Mouse (Mus musculus): ENCODE data around the gene Gpx1.
"Not testable (repeated sequence)": the region's sequence is repeated elsewhere in the genome, so short reads cannot be mapped to it uniquely, and the experiment has no call there.

Gene Gpx1

DNA sequence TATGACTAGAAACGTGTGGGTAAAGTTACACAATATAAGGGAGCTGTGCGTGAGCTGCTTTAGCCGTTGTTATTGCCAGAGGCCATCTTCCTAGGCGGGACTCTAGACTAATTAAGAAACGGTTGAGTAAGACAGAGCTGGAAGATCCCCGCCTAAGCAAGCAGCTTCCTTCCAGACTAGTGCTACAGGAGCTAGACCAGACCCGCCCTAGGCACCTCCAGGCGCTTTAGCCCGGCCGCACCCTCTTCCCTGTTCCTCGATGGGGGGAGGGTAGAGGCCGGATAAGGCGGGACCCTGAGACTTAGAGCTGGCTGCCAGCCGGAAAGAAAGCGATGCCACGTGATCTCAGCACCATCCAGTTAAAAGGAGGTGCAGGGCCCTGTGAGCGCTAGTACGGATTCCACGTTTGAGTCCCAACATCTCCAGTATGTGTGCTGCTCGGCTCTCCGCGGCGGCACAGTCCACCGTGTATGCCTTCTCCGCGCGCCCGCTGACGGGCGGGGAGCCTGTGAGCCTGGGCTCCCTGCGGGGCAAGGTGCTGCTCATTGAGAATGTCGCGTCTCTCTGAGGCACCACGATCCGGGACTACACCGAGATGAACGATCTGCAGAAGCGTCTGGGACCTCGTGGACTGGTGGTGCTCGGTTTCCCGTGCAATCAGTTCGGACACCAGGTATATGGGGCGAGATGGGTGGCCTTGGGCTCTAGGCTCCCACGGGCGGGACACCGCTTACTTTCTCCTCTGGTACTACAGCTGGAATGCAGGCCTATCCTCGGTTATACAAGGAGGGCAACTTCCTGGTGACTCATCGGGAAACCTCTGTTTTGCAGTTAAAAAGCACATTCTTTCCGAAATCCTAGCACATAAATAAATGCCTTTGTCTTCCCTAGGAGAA lies at the start of gene Gpx1:
Gene Gpx1, plus strand, starts transcription at position 18 of the 896 bp plus-strand sequence.
- DNase-seq (ENCODE audit: low spot score), result peak; percentile 90

DNA sequence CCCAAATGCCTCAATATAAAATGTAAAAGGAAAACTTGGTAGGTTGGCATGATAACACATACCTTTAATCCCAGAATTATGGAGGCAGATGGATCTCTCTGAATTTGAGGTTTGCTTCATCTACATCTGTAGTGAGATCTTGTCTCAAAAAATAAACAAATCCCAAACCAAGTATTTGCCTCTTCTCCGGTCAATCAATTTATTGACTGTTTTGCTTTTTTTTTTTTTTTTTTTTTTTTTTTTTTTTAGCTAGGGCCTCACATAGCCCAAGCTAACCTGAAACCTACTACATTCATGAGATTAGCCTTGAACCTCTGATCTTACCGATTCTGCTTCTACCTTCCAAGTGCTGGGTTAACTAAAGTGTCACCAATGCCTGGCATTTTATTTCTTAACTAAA lies 49.4 kb upstream of the Gpx1 start:
- DNase-seq (ENCODE audit: low spot score), result no peak

DNA sequence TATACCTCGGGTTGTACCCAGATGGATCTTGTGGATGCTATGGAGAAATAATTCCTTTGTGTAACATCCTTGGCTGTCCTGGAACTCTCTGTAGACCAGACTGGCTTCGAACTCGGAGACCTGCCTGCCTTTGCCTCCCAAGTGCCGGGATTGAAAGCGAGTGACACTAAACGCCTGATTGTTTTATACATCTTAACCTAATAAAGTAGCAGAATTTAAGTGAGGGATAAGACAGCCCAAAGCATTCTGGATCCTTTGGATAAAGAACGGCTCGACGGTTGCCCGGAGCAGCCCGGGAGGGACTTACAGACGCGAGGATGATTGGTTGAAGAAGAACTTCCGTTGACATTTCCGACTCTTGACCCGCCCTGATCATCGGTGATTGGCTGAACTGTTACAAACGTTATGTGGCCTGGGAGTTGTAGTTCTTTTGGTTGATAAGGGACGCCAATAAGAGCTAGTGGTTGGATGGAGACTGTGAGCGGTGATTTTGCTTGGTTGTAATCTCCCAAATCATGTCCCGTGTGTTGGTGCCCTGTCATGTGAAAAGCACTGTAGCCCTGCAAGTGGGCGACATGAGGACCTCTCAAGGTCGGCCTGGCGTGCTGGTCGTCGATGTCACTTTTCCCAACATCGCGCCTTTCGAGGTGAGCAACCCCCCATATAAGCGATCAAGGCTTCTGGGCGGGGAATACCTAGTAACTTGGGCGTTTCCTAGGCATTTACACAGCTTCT lies 48.5 kb upstream of the Gpx1 start, which contains the start of gene Nicn1:
Gene Nicn1, plus strand, starts transcription at position 414 of the 735 bp plus-strand sequence.
- DNase-seq (ENCODE audit: low spot score), result peak; percentile 98

DNA sequence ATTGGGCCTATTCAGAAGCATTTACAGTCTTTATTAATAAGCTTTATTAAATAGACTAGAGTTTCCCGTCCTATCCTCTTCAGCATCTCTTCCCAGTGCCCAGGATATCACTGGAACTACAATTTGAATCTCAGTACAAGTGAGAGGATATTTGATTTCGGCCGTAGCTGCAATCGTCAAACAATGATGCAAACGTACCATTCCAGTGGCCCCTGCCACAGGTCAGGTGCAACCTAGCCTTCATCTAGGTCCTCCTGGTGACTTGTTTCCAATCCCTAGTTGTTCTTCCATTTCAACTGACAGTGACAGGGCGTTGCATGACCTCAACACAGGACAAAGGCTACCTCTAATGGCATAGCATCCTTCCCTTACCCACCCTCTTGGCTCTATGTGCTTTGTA lies 47.9 kb upstream of the Gpx1 start:
- DNase-seq (ENCODE audit: low spot score), result no peak

DNA sequence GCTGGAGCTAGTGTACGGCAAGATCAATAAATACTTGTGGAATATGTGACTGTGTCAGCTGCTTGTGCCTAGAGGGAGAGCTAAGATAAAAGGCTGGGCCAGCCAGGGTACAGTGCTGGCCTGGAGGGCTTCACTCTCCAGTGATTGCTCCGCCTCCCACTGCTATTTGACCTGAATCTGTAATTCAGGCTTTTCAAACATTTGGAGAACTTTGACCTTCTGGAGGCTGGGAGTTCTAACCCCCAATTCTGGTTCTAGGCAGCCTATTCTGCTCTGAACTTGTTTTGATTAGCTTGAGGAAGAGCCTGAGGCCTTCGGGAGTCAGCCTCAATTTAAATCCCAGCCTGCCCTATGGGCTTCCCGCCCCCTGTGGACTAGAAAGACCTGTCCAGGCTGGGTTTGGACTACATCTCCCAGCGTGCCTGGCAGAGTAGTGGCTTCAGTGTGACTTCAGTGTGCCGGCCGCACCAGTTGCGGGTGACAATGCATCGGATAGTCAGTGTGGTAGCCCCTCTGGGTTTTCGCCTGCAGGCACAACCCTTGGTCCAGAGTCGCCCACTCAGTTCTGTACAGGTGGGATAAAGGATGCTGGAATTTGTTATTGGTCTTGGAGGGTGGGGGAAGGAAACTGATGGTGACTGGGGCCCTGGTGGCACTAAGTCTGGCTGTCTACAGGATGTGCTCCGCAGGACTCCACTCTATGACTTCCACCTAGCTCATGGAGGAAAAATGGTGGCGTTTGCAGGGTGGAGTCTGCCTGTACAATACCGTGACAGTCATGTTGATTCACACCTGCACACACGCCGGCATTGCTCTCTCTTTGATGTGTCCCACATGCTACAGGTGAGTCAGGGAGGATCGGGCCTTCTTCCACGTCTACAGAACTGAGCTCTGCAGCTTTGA lies 42.0 kb upstream of the Gpx1 start, which contains the start of gene Amt:
Gene Amt, plus strand, starts transcription at position 401 of the 903 bp plus-strand sequence.
- DNase-seq (ENCODE audit: low spot score), result peak; percentile 91

DNA sequence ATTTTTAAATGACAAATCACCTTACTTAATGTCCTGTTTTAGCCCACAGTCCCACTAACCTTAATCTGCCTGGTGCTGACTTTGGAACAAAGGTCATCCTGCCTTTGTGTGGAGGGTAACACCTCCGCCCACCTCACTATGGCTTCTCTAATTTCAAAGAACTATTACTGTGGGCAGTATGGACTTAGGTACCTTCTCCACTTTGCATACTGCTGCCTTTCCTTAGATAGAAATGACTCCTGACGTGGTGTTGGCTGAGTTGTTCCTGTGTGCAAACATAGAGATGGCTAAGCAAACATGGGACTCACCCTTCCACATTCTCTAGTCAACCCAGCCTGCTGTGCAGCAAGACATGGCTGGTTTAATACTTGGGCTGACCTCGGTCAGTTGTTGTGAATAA lies 36.9 kb upstream of the Gpx1 start:
- DNase-seq (ENCODE audit: low spot score), result no peak

DNA sequence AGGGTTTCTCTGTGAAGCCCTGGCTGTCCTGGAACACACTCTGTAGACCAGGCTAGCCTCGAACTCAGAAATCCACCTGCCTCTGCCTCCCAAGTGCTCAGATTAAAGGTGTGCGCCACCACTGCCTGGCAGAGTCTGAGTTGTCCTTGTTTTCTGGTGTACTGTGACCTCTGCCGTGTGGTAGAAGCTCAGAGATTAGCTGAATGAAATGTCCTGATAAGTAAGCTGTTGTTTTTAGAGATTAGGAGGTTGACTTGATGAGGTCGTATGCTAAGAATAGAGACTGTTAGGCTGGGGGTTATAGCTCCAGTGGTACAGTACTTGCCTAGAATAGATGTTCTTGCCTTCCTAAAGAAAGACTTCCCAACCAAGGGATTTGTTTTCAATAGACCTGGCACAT lies 34.0 kb upstream of the Gpx1 start:
- DNase-seq (ENCODE audit: low spot score), result no peak

DNA sequence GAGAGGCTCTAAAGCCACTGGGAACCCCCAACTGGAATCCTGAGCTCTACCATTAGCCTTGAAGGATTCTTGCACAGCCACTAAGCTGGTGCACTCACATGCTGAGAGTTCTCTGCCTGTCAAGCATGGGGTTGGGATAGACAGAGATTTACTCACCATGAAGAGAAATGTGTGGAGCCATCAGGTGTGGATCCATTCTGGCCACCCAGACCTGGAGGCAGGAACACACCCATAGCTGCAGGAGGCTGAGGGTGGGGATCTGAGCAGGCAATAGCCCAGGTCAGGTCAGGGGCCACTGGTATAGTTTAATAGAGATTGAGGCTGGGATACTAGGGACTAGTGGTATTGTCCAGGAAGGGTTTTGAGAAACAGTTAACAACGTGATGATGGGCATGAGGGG lies 33.5 kb upstream of the Gpx1 start:
- DNase-seq (ENCODE audit: low spot score), result no peak

DNA sequence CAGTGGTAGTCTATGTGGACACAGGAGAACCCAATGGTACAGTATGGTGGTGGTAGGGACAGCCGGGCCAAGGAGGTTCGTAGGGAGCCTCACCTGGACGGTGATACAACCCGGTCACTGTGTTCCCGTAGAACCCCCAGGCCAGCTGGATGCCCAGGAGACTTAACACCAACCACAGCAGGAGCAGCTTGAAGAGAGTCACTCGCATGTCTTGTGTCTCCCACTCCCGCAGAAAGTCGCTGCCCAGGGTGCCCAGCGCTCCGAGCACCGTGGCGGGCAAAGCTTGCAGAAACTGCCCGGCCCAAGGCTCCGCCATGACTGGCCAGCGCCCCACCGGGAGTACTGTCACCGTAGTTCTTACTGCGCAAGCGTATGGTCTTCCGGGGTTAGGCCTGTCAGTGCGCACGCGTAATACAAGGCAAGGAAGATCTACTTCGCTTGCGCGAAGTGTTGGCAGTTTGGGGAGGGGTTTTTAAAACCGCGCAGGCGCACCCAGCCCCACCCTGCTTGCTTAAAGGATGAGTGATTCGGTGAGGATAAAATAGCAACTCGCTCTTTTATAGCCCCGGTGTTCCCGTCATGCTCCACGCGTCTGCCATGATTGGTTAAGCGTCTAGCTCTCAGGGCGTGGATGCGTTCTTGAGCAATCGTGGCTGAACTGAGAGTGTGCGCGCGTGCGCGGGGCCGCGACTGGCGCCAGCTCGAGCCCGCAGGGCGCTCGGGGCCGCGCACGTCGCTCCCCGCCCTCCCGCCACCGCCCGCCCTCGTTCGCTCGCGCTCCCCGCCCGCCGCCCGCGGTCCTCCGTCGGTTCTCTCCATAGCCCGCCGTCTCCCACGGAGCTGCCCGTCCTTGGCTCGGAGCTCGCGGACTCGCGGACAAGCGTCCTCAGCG lies 32.8 kb upstream of the Gpx1 start, which contains the start of the genes Rhoa and Tcta:
Gene Rhoa, plus strand, starts transcription at position 501 of the 892 bp plus-strand sequence.
Gene Tcta, minus strand, starts transcription at position 532 of the 892 bp plus-strand sequence.
- DNase-seq (ENCODE audit: low spot score), result peak; percentile 99

DNA sequence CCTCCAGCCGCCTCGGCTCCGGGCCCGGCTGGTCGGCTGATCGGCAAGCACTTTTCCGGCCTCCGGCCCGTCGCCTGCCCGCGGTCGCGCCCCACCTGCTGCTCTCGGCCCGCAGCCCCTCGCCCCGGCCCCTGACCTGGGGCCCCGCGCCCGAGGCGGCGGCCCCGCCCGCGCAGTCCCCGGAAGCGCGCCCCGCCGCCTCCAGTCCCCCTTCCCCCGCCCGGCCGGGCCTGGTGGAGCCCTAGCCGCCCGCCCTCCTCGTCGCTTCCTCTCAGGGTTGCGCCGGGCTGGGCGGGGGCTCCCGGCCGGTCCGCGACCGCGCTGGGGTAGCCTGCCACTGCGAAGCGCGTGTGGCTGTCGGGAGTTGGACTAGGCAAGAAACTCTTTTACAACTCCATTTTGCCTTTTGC lies 32.1 kb upstream of the Gpx1 start:
- peak; percentile 79 for DNase-seq (ENCODE audit: low spot score)

DNA sequence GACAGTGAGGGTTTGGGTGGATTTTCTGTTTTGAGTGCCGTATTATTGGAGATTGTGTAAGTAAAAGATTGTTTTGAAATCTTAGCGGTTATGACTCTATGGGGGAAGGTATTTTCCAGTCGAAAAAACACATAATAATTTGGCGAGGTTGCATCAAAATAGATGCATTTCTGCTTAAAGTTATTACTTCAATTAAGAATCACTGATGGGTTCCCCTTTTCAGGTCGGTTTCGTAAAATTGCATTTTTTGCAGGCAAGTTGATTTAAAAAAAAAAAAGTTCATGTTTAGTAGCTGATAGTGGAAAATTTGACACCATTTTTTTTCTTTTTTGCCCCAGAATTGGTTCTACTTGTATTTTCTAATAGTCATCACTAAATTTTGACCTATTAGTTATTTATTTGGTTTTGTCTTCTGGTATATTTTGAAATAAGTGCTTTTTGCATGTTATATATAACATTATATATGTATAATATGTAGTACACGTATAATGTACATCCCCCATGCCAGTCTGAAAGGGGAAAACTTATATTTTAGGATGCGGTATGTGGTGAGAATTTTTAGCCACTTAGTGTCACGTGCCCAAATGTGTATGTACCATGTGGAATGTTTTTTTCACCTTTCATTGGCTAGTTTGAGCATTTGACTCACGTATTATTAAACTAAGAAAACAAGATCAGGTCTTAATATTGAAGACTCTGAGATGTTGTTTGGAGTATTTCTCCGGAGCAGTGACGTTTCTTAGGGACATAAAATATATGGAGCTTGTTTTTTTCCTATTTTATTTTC lies 31.5 kb upstream of the Gpx1 start:
- no peak for DNase-seq (ENCODE audit: low spot score)

DNA sequence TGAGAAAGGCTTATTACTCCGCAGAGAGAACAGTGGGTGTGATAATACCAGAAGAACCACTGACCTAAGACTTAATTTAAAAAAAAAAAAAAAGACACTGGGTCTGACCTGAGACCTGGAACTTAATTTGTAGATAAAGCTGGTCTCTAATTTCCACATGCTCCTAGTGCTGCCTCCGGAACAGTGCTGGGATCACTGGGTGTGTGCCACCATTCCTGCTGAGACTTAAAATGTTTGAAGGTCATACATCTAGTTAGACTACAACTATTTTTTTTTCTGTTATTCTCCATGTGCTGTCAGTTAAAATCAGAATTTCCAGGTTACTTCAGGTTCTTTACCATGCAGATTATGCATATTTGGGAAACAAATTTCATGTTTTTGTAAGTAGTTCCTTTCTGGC lies 30.6 kb upstream of the Gpx1 start:
- no peak for DNase-seq (ENCODE audit: low spot score)

DNA sequence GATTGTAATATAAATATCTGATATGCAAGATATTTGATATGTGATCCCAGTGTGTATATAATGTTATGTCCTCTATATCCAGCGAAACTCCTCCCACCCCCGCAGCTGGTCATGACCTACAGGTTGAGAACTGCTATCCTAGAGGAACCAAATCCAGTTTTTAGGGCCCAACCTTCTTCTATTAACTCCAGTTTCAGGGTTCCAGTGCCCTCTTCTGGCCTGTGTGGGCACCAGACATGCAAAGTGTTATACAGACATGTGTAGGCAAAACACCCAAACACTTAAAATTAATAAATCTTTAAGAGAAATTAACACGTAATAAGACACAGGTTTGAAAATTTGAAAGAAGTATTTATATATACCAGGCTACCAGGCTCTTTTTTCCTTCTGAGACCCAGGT lies 21.1 kb upstream of the Gpx1 start:
- DNase-seq (ENCODE audit: low spot score), result peak; percentile 35

DNA sequence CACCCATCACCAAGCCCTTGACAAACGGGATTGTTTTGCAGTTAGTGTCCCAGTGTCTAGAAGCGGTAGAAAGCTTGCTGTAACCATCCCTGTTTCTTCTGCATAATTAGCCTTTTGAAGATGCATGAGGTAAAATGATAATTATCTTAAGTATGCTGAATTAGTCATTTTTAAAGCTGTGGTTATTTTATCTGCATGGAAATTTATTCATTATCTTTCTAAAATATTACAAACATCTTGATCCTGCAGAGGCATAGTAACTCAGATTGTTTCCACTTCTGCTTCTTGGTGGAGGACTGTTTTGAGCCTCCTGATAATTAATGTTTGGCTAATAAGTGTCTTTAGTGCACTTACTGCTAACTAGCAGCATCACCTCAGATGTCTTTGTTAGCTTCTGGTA lies 20.2 kb upstream of the Gpx1 start:
- DNase-seq (ENCODE audit: low spot score), result no peak

DNA sequence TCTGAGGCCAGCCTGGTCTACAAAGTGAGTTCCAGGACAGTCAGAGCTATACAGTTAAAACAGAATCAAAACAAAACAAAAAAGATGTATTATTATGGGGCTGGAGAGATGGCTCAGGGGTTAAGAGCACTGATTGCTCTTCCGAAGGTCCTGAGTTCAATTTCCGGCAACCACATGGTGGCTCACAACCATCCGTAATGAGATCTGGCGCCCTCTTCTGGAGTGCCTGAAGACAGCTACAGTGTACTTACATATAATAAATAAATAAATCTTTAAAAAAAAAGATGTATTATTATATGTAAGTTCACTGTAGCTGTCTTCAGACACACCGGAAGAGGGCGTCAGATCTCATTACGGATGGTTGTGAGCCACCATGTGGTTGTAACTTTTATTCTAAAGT lies 16.6 kb upstream of the Gpx1 start:
- not testable (repeated sequence) for DNase-seq (ENCODE audit: low spot score)

DNA sequence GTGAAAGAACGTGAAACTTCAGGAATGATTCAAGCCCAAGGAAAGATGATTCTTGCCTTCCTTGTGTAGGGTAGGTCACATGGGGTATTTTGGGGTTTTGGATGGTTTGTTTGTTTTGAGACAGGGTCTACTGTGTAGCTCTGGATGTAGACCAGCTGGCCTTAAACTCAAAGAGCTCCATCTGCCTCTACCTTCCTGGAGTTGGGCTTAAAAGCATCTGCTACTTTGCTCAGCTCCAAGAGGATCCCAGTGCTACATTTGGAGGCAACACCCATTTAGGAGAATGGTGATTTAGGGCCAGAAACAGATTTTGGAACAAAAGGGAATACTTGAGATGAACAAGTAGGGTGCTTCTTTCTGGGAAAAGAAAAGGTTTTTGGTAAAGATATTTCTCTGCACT lies 13.9 kb upstream of the Gpx1 start:
- no peak for DNase-seq (ENCODE audit: low spot score)

DNA sequence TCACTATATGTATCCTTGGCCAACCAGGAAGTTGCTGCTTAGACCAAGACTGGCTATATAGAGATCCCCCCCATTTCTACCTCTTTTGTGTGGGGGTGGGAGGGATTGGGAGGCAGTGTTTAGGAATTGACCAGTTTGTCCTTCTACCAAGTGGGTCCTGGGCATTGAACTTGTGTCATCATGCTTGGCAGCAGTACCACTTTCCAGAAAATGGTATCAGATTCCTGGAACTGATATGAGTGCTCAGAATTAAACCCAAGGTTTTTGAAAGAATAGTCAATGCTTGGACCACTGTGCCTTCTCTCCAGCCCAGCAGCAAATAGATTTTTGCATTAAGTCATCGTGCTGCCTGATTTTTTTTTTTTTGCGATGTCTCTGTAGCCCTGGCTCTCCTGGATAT lies 12.9 kb upstream of the Gpx1 start:
- no peak for DNase-seq (ENCODE audit: low spot score)

DNA sequence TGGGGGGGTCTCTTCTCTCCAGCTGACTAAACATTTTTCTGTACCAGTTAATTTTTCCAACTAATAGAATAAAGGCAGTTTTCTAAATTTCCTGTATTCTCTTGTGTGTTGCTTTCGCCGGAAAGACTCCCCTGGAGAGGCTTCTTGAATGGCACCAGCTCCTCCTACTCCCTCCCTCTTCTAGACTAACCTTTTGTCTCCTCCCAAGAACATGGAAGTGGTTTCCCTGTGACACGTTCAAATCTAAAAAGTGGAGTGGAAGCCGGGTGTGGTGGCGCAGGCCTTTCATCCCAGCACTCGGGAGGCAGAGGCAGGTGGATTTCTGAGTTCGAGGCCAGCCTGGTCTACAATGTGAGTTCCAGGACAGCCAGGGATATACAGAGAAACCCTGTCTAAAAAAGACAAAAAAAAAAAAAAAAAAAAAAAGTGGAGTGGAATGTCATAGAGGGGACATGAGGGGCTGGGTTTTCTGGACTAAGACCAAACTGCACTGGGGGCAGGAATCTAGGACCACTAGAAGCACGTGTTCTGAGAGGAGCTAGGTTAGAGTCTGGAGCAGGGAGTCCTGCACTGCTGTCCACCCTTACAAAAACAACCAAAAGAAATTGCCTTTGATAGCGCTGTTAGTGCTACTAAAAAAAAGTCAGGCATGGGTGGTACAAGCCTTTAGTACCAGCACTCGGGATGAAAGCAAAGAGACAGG lies 704 bp upstream of the Gpx1 start:
- no peak for DNase-seq (ENCODE audit: low spot score)

DNA sequence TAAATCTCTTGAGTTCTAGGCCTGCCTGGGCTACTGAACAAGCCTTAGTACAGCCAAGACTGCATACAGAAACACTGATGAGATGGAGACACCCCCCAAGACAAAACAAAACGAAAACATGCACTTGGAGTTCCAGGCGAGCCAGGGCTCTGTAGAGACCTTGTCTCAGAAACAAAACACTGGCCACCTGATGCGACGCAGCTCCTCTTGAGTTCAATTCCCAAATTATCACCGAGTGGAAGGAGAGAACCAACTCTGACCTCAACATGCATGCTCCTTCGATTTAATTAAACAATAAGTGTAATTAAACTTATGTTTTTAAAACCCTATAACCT lies 185 bp upstream of the Gpx1 start:
- no peak for DNase-seq (ENCODE audit: low spot score)

DNA sequence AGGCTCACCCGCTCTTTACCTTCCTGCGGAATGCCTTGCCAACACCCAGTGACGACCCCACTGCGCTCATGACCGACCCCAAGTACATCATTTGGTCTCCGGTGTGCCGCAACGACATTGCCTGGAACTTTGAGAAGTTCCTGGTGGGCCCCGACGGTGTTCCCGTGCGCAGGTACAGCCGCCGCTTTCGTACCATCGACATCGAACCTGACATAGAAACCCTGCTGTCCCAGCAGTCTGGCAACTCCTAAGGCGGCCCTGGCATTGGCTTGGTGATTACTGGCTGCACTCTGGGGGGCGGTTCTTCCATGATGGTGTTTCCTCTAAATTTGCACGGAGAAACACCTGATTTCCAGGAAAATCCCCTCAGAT lies 1.2 kb downstream of the Gpx1 start:
- DNase-seq (ENCODE audit: low spot score), result no peak

Measured in retina, embryonic 14.5 days (tissue).